Mouse (Mus musculus) neural tube, embryonic 12.5 days (tissue): Measurements from ENCODE around the gene Arhgef1. TPM values are rescaled to one million over a fixed set of nuclear protein-coding genes. Genes with fewer than 3 reads are reported as not detected.

ENCODE experiments used
- ATAC-seq: fragments of 200-750 bp; cut with Nextera tagmentation; 2 replicates; pipeline ENCODE4 v1.8.0; 2017; ENCODE audit warnings: low read depth, mild to moderate bottlenecking, moderate TSS enrichment, moderate library complexity; ENCODE audit not compliant: low FRiP score
- H3K27ac ChIP-seq: fragments of 300-500 bp; sonication (generic); 2 replicates; pipeline ENCODE4 v1.5.1; 2016
- H3K27me3 ChIP-seq: fragments of 300-500 bp; sonication (generic); replicated peaks from 2 replicates; pipeline ENCODE4 v1.6.1; 2016; ENCODE audit warnings: mild to moderate bottlenecking
- H3K36me3 ChIP-seq: fragments of 300-500 bp; sonication (generic); 2 replicates; pipeline ENCODE4 v1.6.1; 2016; ENCODE audit warnings: mild to moderate bottlenecking
- H3K4me1 ChIP-seq: fragments of 300-500 bp; sonication (generic); 2 replicates; pipeline ENCODE4 v1.6.1; 2016
- H3K4me2 ChIP-seq: fragments of 300-500 bp; sonication (generic); replicated peaks from 2 replicates; pipeline ENCODE4 v1.6.1; 2016; ENCODE audit warnings: mild to moderate bottlenecking
- H3K4me3 ChIP-seq: fragments of 300-500 bp; sonication (generic); 2 replicates; pipeline ENCODE4 v1.5.1; 2016
- H3K9ac ChIP-seq: fragments of 300-500 bp; sonication (generic); 2 replicates; pipeline ENCODE4 v1.6.1; 2016; ENCODE audit warnings: mild to moderate bottlenecking
- H3K9me3 ChIP-seq: fragments of 300-500 bp; sonication (generic); 2 replicates; pipeline ENCODE4 v1.6.1; 2016; ENCODE audit warnings: mild to moderate bottlenecking
- WGBS: fragments of 180-500 bp; shearing (Covaris S2); methylation state at CpG from one replicate; pipeline ENCODE4 v1.1.7; 2016; 5-methylcytosine and 5-hydroxymethylcytosine counted together
- microRNA-seq: library from miRNA; unstranded; fragments of <30 nt; microRNA quantifications from one replicate; pipeline ENCODE4, GENCODE M21; 2017
- polyA plus RNA-seq: library from polyadenylated mRNA; unstranded; fragments of >200 nt; fragmentation: Nextera tagmentation; extraction: Ambion mirVana; gene quantifications from 2 replicates; pipeline ENCODE4 v1.2.1, GENCODE M21; 2016

The Arhgef1 gene
- polyA plus RNA-seq, 1 experiment from 2014 or later = 89.5 TPM

DNA sequence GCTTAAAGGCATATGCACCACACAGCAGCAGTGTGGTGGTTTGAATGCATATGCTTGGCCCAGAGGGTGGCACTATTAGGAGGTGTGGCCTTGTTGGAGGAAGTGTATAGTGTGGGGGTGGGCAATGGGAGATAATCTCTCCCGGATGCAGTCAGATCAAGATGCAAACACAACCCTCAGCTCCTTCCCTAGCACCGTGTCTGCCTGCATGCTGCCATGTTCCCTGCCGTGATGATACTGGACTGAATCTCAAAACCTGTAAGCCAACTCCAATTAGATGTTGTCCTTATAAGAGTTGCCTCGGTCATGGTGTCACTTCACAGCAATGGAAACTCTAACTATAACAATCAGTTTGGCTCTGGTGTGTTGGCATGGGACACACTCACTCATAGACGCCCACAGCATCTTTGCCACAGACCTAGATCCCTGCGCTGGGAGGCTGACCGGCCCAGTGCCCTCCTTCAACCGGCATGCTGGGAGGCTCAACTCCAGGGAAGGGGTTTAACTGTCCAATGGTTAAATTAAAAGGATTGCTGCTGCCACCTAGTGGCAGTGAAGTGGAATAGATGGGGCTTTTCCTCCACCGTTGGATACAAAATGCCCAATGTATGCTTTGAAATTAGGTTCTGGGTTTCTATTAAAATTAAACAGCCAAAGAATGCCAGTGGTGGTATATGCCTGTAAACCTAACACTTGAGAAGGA is 72.3 kb downstream of the Arhgef1 start:
- no peak for ATAC-seq
- H3K4me1 ChIP-seq = peaks cover 16% of the 10 kb centered on the region
- no peak overlapping the region for H3K9ac ChIP-seq
- H3K27ac ChIP-seq = no peak overlapping the region
- 35% methylated on average over 9 of the region's 9 CpGs for WGBS
- H3K27me3 ChIP-seq = no peaks in the 10 kb centered on the region
- H3K36me3 ChIP-seq = peaks cover 26% of the 10 kb centered on the region; the same call in 1 of the 2 replicates
- no peaks in the 10 kb centered on the region for H3K9me3 ChIP-seq
- no peak overlapping the region for H3K4me2 ChIP-seq
- H3K4me3 ChIP-seq = no peak overlapping the region

Small RNA genes lying within 50 kb of the gene (microRNA-seq; reads per million reads assigned to microRNA genes)
- not detected for gene Mir7046

Other genes starting within 250 kb of the Arhgef1 start
- not detected in 2 replicates for gene Tex101, start 226.2 kb upstream of the Arhgef1 start, polyA plus RNA-seq
- gene BC049730, start 193.7 kb upstream of the Arhgef1 start, polyA plus RNA-seq = not detected in 2 replicates
- not detected in 2 replicates for gene Gm4763, start 176.0 kb upstream of the Arhgef1 start, polyA plus RNA-seq
- 0.22 TPM in 1 of 2 replicates, not detected in the other for gene Cd177, start 142.6 kb upstream of the Arhgef1 start, polyA plus RNA-seq
- not detected in 2 replicates for gene Ceacam10, start 125.7 kb upstream of the Arhgef1 start, polyA plus RNA-seq
- gene Gm9844, start 40.7 kb upstream of the Arhgef1 start, polyA plus RNA-seq = 25.0 and 27.5 TPM in 2 replicates
- gene Lypd4, start 33.0 kb upstream of the Arhgef1 start, polyA plus RNA-seq = not detected in 2 replicates
- gene Dmrtc2, start 32.9 kb upstream of the Arhgef1 start, polyA plus RNA-seq = not detected in 2 replicates
- gene Rps19, start 18.5 kb upstream of the Arhgef1 start, polyA plus RNA-seq = 1,340 and 1,344 TPM in 2 replicates
- gene Cd79a, start 5.5 kb upstream of the Arhgef1 start, polyA plus RNA-seq = 0.13 and 0.32 TPM in 2 replicates
- gene Gm4881, start 41.6 kb downstream of the Arhgef1 start, polyA plus RNA-seq = 0.75 and 0.84 TPM in 2 replicates
- gene Rabac1, start 69.8 kb downstream of the Arhgef1 start, polyA plus RNA-seq = 151 and 154 TPM in 2 replicates
- 110 and 118 TPM in 2 replicates for gene Atp1a3, start 103.0 kb downstream of the Arhgef1 start, polyA plus RNA-seq
- 18.6 and 19.5 TPM in 2 replicates for gene Grik5, start 169.4 kb downstream of the Arhgef1 start, polyA plus RNA-seq
- 38.7 and 39.2 TPM in 2 replicates for gene Zfp574, start 169.7 kb downstream of the Arhgef1 start, polyA plus RNA-seq